Mouse (Mus musculus) bone marrow, adult 2 months (tissue): ENCODE data around the gene Atp8a2. TPM values are rescaled to one million over a fixed set of nuclear protein-coding genes. Genes with fewer than 3 reads are reported as not detected.

Experiments
- H3K27ac ChIP-seq: fragments of 200-500 bp; 2 replicates; pipeline ENCODE4 v1.5.1; 2012; ENCODE audit warnings: low read depth, mild to moderate bottlenecking, control low read depth, inconsistent platforms, low read length; ENCODE audit not compliant: control insufficient read depth, poor library complexity, insufficient read depth
- H3K4me1 ChIP-seq: fragments of 200-500 bp; 2 replicates; pipeline ENCODE4 v1.6.1; 2011; ENCODE audit warnings: low read length; ENCODE audit not compliant: control insufficient read depth, insufficient read depth
- H3K4me3 ChIP-seq: fragments of 200-500 bp; replicated peaks from 2 replicates; pipeline ENCODE3; 2011; ENCODE audit warnings: mild to moderate bottlenecking, low read depth, low read length, control low read depth; ENCODE audit not compliant: control insufficient read depth
- CTCF ChIP-seq: fragments of 200-500 bp; IDR thresholded peaks from 2 replicates; pipeline ENCODE4 v1.5.1; 2011; ENCODE audit warnings: low read length, control low read depth; ENCODE audit not compliant: control insufficient read depth, insufficient read depth
- POLR2A ChIP-seq: fragments of 200-500 bp; IDR thresholded peaks from 2 replicates; pipeline ENCODE4 v1.6.1; 2011; ENCODE audit warnings: low read depth, mild to moderate bottlenecking, control low read depth, low read length, borderline replicate concordance; ENCODE audit not compliant: control insufficient read depth
- whole genome bisulfite sequencing: fragments of 180-500 bp; shearing (Covaris S2); methylation state at CpG from one replicate; pipeline ENCODE4 v1.1.7; 2018; 5-methylcytosine and 5-hydroxymethylcytosine counted together
- polyA plus RNA-seq: library from polyadenylated mRNA; stranded (reverse); fragments of >200 nt; gene quantifications from 2 replicates; pipeline ENCODE4 v1.2.4, GENCODE M21; 2011; ENCODE audit warnings: low replicate concordance; ENCODE audit not compliant: missing spikeins, insufficient read depth, insufficient read length

Atp8a2 gene
- polyA plus RNA-seq, 1 experiment = 0.20 TPM

DNA sequence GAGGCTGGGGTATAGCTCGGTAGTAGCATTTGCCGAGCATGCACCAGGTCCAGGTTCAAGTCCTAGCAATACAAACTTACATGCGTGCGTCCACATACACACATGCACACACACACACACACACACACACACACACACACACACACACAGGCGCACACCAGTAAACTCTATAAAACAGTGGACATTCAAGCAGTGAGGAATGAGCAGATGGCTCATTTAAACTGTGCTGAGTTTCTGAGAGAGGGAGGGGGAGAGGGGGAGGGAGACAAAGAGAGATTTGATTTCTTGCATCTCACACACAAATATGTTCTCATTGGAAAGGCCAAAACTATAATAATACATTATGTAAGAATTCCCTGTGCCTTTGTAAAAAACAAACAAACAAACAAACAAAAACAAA, 980 bp downstream of the Atp8a2 start:
- Histone ChIP-seq H3K4me3 (no peak overlapping the region), H3K4me1 (no peaks in the 10 kb centered on the region), H3K27ac (no peak overlapping the region)
- WGBS = 69% methylated on average over 5 of the region's 5 CpGs
- TF ChIP-seq POLR2A = no peak
- no peak for TF ChIP-seq CTCF

GRCm38 (mm10) chr14:60194606-60195005, 2.4 kb downstream of the Atp8a2 start:
- no peak for TF ChIP-seq POLR2A
- no peak for TF ChIP-seq CTCF
- 11% methylated on average over 1 of the region's 1 CpGs for WGBS
- Histone ChIP-seq H3K4me1 (no peaks in the 10 kb centered on the region), H3K27ac (no peak overlapping the region), H3K4me3 (no peak overlapping the region)

- no peak overlapping the region for H3K4me3 ChIP-seq
- no peak for TF ChIP-seq POLR2A
- TF ChIP-seq CTCF = no peak
- WGBS = 68% methylated on average over 5 of the region's 5 CpGs
- H3K4me1 ChIP-seq = no peaks in the 10 kb centered on the region
- H3K27ac ChIP-seq = no peak overlapping the region
Measured at GRCm38 (mm10) chr14:60189771-60190170, 7.2 kb downstream of the Atp8a2 start.

- no peak overlapping the region for H3K4me3 ChIP-seq
- no peak overlapping the region for H3K27ac ChIP-seq
- no peaks in the 10 kb centered on the region for H3K4me1 ChIP-seq
- TF ChIP-seq POLR2A (no peak), CTCF (no peak)
- WGBS = 75% methylated on average over 5 of the region's 5 CpGs
Measured at GRCm38 (mm10) chr14:60188201-60188825, 8.7 kb downstream of the Atp8a2 start.

DNA sequence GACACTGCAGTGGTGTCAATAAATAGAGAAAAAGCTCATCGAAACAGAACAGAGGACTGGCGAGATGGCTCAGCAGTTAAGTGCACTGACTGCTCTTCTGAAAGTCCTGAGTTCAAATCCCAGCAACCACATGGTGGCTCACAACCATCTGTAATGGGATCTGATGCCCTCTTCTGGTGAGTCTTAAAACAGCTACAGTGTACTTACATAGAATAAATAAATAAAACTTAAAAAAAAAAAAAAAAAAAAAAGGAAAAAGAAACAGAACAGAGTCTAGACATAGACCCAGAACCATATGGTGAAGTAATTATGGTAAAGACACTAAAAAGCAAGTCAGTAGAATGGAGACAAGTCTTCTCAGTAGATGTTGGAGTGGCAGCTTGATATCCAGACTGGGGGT, 15.7 kb downstream of the Atp8a2 start:
- TF ChIP-seq CTCF = no peak
- WGBS = 74% methylated on average over 2 of the region's 2 CpGs
- Histone ChIP-seq H3K4me3 (no peak overlapping the region), H3K4me1 (peaks cover 2% of the 10 kb centered on the region), H3K27ac (no peak overlapping the region)

- Histone ChIP-seq H3K4me1 (peaks cover 2% of the 10 kb centered on the region), H3K4me3 (no peak overlapping the region), H3K27ac (no peak overlapping the region)
- no peak for TF ChIP-seq POLR2A
- TF ChIP-seq CTCF = no peak
- WGBS = 12% methylated on average over 2 of the region's 2 CpGs
Measured at GRCm38 (mm10) chr14:60178571-60178955, 18.4 kb downstream of the Atp8a2 start.

GRCm38 (mm10) chr14:60177614-60178570, 19.1 kb downstream of the Atp8a2 start:
- Histone ChIP-seq H3K4me3 (peak overlapping the region; percentile 60), H3K4me1 (peaks cover 2% of the 10 kb centered on the region), H3K27ac (peak overlapping the region; percentile 47; the same call in 1 of the 2 replicates)
- no peak for TF ChIP-seq CTCF
- no peak for TF ChIP-seq POLR2A
- WGBS = 12% methylated on average over 37 of the region's 37 CpGs

- H3K4me3 ChIP-seq = peak overlapping the region; percentile 84
- TF ChIP-seq CTCF (no peak), POLR2A (no peak)
- H3K4me1 ChIP-seq = peaks cover 2% of the 10 kb centered on the region
- 1% methylated on average over 79 of the region's 84 CpGs for WGBS
- peak overlapping the region; percentile 47; the same call in 1 of the 2 replicates for H3K27ac ChIP-seq
Measured at GRCm38 (mm10) chr14:60176891-60177613, 19.9 kb downstream of the Atp8a2 start.

DNA sequence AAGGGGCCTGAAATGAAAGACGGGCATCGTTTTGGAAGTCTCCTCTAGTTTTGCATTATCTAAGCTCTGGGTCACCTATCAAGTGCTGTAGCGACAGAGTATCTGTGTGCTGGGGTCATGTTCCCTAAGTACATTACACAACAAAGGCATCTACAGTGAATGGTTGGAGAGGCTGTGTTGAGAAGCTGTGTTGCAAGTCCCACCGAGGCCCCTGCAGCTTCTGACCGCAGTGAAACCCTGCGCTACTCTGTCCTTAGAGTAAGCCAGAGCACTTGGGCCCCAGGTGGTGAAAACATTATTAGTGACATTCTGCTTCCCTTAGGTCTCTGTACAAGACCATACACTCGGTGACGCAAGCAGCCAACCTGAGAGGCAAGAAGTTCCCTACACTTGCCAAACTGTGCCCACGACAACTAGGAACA, 20.5 kb downstream of the Atp8a2 start:
- H3K4me1 ChIP-seq = peaks cover 2% of the 10 kb centered on the region
- H3K4me3 ChIP-seq = peak overlapping the region; percentile 84
- no peak overlapping the region for H3K27ac ChIP-seq
- TF ChIP-seq POLR2A (no peak), CTCF (no peak)
- WGBS = 17% methylated on average over 9 of the region's 9 CpGs
